Mouse (Mus musculus) ES-Bruce4 (cell line): ENCODE measurements at regions not wholly inside any gene's neighbourhood (a gene's known extent, or its start where the extent isn't known, plus 50 kb on each side); places are given as distances from the start of the nearest gene placed in this dataset.

ENCODE experiments used
- H3K27ac ChIP-seq: 2 replicates; pipeline ENCODE4 v1.5.1; 2012; ENCODE audit warnings: low read length, inconsistent platforms; ENCODE audit not compliant: insufficient read depth
- H3K27me3 ChIP-seq: 2 replicates; pipeline ENCODE4 v1.6.1; 2012; ENCODE audit warnings: mild to moderate bottlenecking, low read length, inconsistent platforms; ENCODE audit not compliant: control insufficient read depth, poor library complexity, insufficient read depth, severe bottlenecking
- H3K36me3 ChIP-seq: 2 replicates; pipeline ENCODE4 v1.6.1; 2012; ENCODE audit warnings: inconsistent platforms, mild to moderate bottlenecking, low read length, moderate library complexity; ENCODE audit not compliant: control insufficient read depth, poor library complexity, insufficient read depth, severe bottlenecking
- H3K4me1 ChIP-seq: one replicate; pipeline ENCODE4 v1.8.1; 2011; ENCODE audit warnings: low read length; ENCODE audit not compliant: control insufficient read depth, insufficient read depth
- H3K4me3 ChIP-seq: 2 replicates; pipeline ENCODE4 v1.5.1; 2011; ENCODE audit warnings: low read depth, mild to moderate bottlenecking, low read length
- H3K9ac ChIP-seq: 2 replicates; pipeline ENCODE4 v1.6.1; 2012; ENCODE audit warnings: low read depth, mild to moderate bottlenecking, inconsistent platforms; ENCODE audit not compliant: poor library complexity, severe bottlenecking
- H3K9me3 ChIP-seq: replicated peaks from 2 replicates; pipeline ENCODE4 v1.6.1; 2012; ENCODE audit warnings: mild to moderate bottlenecking, low read length, inconsistent platforms; ENCODE audit not compliant: control insufficient read depth, poor library complexity, insufficient read depth, severe bottlenecking
- CTCF ChIP-seq: IDR thresholded peaks from one replicate; pipeline ENCODE4 v1.8.1; 2011; ENCODE audit warnings: low read depth, low read length
- EP300 ChIP-seq: IDR thresholded peaks from 2 replicates; pipeline ENCODE4 v1.6.1; 2011; ENCODE audit warnings: low read depth, low read length; ENCODE audit not compliant: insufficient read depth
- POLR2A ChIP-seq: IDR thresholded peaks from one replicate; pipeline ENCODE4 v1.8.1; 2011; ENCODE audit warnings: low read length; ENCODE audit not compliant: insufficient read depth

DNA sequence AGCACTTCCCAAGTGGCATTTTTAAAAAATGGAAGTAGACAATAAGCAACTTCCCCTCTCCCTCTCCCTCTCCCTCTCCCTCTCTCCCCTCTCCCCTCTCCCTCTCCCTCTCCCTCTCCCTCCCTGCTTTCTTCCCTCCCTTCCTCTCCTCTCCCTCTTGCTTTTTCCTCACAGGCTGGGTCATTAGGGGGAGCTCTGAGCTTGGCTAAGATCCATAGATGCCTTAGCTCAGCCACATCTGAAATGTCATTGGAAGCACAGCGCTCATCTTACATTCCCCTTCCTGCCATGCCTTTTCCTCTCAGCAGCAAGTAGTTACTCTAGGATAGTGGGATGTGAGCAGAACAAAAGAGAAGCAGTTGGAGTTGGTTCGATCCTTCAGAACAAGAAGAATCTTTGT lies 190.3 kb downstream of the Faxc start:
- H3K9ac ChIP-seq = no peak overlapping the region
- H3K36me3 ChIP-seq = no peaks in the 10 kb centered on the region
- H3K9me3 ChIP-seq = no peaks in the 10 kb centered on the region
- TF ChIP-seq EP300 (no peak), CTCF (no peak), POLR2A (no peak)
- no peaks in the 10 kb centered on the region for H3K27me3 ChIP-seq
- H3K4me3 ChIP-seq = no peak overlapping the region
- H3K27ac ChIP-seq = no peak overlapping the region
- H3K4me1 ChIP-seq = no peaks in the 10 kb centered on the region

DNA sequence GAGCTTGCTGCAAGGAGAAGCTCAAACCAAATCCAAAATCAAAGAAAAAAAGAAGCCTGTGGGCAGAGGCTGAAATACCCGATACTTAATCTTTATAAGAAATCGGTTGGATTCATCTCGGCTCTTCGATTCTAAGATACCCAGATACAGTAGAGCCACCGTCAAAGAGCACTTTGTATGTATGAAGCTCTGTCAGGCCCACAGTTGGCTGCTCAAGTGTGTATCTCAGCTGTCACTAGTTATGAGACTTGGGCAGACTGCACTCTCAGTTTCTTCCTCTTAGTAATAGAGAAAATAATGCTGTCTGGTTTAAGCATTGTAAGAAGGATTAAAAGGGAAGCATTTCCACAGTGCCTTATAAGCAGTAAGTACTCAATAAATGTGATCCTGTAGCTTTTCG lies 193.7 kb downstream of the Faxc start:
- TF ChIP-seq CTCF = no peak
- H3K27ac ChIP-seq = no peak overlapping the region
- H3K27me3 ChIP-seq = no peaks in the 10 kb centered on the region
- no peaks in the 10 kb centered on the region for H3K4me1 ChIP-seq
- no peaks in the 10 kb centered on the region for H3K36me3 ChIP-seq
- no peak overlapping the region for H3K9ac ChIP-seq
- H3K4me3 ChIP-seq = no peak overlapping the region
- H3K9me3 ChIP-seq = no peaks in the 10 kb centered on the region

DNA sequence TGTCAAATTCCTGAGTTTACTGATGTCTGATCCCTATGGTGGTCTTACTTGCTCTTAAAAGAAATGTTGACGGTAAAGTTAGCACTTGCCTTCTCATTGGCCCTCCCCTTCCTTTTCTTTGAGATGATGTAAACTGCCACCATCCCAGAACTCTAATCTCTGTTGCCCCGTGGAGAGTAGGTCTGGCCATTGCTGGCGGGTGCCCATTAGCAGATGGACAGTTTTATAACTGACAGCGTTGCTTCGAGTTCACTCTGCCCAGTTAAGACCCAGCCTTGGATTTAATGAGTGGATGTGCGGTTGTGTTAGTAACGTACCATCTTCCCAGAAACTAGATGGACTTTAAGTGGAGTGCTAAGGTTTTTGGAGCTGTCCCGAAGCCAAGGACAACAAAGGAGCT lies 199.4 kb downstream of the Faxc start:
- no peaks in the 10 kb centered on the region for H3K36me3 ChIP-seq
- H3K4me1 ChIP-seq = peaks cover 2% of the 10 kb centered on the region
- no peak for TF ChIP-seq CTCF
- no peak for TF ChIP-seq EP300
- TF ChIP-seq POLR2A = no peak
- no peak overlapping the region for H3K9ac ChIP-seq
- no peaks in the 10 kb centered on the region; the same call in 1 of the 2 replicates for H3K27me3 ChIP-seq
- no peaks in the 10 kb centered on the region for H3K9me3 ChIP-seq
- no peak overlapping the region for H3K4me3 ChIP-seq
- H3K27ac ChIP-seq = no peak overlapping the region

DNA sequence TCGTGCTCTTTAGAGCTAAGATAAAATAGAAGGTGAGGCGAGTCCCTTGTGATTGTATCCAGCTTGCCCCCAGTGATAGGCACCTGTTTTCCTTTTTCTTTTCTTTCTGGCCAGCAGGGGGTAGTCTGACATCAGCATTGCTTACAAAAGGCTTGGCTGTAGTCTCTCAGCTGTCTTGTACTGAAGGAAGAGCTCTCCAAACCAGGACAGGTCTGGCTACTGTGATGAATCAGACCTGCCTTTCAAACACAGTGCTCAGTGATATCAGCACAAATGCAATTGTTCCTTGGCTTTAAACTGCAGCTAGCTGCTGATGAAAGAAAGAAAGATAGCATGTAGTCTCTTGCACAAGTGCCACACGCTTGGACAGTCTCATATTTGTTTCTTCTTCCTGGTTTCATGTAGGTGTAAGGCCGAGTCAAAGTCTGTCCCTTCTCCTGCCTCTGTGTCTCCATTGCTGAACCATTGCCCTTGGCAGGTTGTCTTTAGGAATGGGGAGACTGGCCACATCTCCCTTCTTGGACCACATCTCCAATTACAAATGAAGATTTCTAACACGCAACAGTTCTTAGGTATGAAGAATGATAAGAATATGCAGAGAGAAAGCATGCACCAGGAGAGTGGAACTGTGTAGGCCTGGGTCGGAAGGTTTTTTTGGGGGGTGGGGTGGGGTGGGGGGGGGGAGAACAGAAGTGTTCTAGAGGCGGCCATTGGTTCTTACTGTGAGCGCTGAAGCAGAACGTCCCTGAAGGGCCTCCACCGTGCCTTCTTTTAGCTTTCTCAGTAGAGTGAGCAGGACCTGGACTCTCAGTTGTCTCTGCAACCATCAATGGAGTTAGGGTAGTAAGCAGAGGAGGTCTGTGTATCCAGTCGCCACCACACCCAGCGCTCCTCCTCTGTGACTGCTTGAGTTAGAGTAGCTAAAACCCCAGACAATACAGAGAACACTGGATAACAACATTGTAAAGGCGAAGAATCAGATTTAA lies 200.9 kb downstream of the Faxc start:
- Histone ChIP-seq H3K36me3 (no peaks in the 10 kb centered on the region), H3K27me3 (no peaks in the 10 kb centered on the region; the same call in 1 of the 2 replicates), H3K9ac (no peak overlapping the region), H3K4me1 (peaks cover 2% of the 10 kb centered on the region), H3K9me3 (no peaks in the 10 kb centered on the region), H3K4me3 (no peak overlapping the region), H3K27ac (no peak overlapping the region)
- TF ChIP-seq CTCF = peak; percentile 30
- no peak for TF ChIP-seq POLR2A
- TF ChIP-seq EP300 = no peak

DNA sequence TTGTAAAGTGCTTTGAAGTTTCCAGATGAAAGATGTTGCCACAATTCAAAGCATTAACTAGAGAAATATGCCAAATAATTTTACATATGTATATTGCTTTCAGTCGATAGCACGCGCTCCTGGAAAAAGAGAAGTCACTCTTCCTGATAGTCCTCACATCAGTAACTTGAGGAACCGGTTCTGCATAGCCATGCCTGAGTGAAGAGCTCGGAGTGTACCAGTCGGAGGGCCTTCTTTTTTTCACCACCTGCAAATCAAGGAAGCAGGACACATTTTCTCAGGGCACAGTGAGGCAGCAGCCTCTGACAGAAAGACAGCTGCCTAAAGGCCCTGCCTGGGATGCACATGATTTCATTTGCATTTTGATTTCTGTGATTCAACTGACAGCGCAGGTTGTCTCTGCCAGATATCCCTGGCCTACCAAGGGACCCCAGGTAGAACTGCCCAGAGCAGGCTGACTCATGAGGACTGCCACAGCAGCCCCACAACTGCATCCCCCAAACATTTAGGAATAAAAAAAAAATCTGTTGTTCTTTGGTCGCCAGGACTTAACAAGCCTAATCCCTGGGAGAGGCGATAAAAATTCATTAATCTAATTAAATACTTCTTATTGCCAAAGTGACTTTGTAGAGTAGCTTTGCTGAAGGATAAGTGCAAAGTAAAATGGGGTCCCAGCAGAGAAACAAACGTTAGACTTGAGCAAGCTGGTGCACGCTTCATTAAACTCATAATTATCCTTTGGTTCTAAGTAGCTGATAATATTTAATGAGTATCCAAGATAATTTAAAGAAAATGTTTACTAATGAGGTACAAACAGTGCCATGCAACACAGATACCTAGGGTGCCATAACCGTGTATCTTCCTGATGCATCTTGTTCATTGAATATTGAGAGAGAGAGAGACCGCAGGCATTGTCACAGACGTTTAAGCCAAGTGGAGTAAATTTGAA lies 202.7 kb downstream of the Faxc start:
- Histone ChIP-seq H3K9ac (no peak overlapping the region), H3K4me1 (peaks cover 2% of the 10 kb centered on the region), H3K27ac (no peak overlapping the region), H3K4me3 (no peak overlapping the region), H3K9me3 (no peaks in the 10 kb centered on the region), H3K27me3 (no peaks in the 10 kb centered on the region; the same call in 1 of the 2 replicates), H3K36me3 (no peaks in the 10 kb centered on the region)
- TF ChIP-seq CTCF (no peak), POLR2A (no peak), EP300 (no peak)
